Mouse (Mus musculus): ENCODE data around the gene Vcam1. TPM values are rescaled to one million over a fixed set of nuclear protein-coding genes. Genes with fewer than 3 reads are reported as not detected.
A peak's percentile ranks its signal among the peaks of the same experiment; 100 is the strongest.

The Vcam1 gene
- 64.3 and 67.4 TPM in 2 replicates for polyA plus RNA-seq (2014; fragmentation: Nextera tagmentation; extraction: Ambion mirVana)

- no peaks in the 10 kb centered on the region for H3K27me3 ChIP-seq (replicated peaks; ENCODE audit: control insufficient read depth, insufficient read depth, low read length)
- H3K4me1 ChIP-seq (replicated peaks; ENCODE audit: control insufficient read depth, insufficient read depth, low read length): no peaks in the 10 kb centered on the region; the same call in 1 of the 2 replicates
- no peaks in the 10 kb centered on the region for H3K9me3 ChIP-seq (ENCODE audit: control insufficient read depth, low read length)
- peak within 1 kb of the TSS; percentile 40 for H3K9ac ChIP-seq (ENCODE audit: low read depth, low read length)
- H3K36me3 ChIP-seq (ENCODE audit: control insufficient read depth, insufficient read depth, low read length): no peaks in the 10 kb centered on the region
- WGBS: 18% methylated on average over 9 of the region's 9 CpGs
- H3K4me3 ChIP-seq (ENCODE audit: low read depth, low read length): peak within 1 kb of the TSS; percentile 43
- peak; percentile 47 for DNase-seq (ENCODE audit: low spot score)
- no peak within 1 kb of the TSS for H3K27ac ChIP-seq (ENCODE audit: low read depth, low read length)
- ATAC-seq (replicated peaks; ENCODE audit: low FRiP score): peak; percentile 41; the same call in 1 of the 2 replicates
- peak within 1 kb of the TSS; percentile 58 for H3K4me2 ChIP-seq
These were observed at the start of gene Vcam1 for GRCm38 (mm10) chr3:116129259-116129738. TSS of gene Vcam1 (minus strand) at chr3:116129688.

- no peak for ATAC-seq (replicated peaks; ENCODE audit: low FRiP score)
These were observed 45.6 kb upstream of the Vcam1 start for GRCm38 (mm10) chr3:116175106-116175505.

GRCm38 (mm10) chr3:116171461-116171860, 42.0 kb upstream of the Vcam1 start:
- no peak overlapping the region for H3K27ac ChIP-seq (ENCODE audit: low read depth, low read length)
- no peak overlapping the region for H3K4me2 ChIP-seq
- no peak overlapping the region for H3K4me3 ChIP-seq (ENCODE audit: low read depth, low read length)
- H3K9ac ChIP-seq (ENCODE audit: low read depth, low read length): no peak overlapping the region
- H3K9me3 ChIP-seq (ENCODE audit: control insufficient read depth, low read length): no peaks in the 10 kb centered on the region
- no peak for ATAC-seq (replicated peaks; ENCODE audit: low FRiP score)
- no peaks in the 10 kb centered on the region for H3K4me1 ChIP-seq (replicated peaks; ENCODE audit: control insufficient read depth, insufficient read depth, low read length)
- no peak for DNase-seq (ENCODE audit: low spot score)
- H3K36me3 ChIP-seq (ENCODE audit: control insufficient read depth, insufficient read depth, low read length): no peaks in the 10 kb centered on the region
- 76% methylated on average over 5 of the region's 5 CpGs for WGBS
- no peaks in the 10 kb centered on the region for H3K27me3 ChIP-seq (replicated peaks; ENCODE audit: control insufficient read depth, insufficient read depth, low read length)

More at GRCm38 (mm10) chr3:116175106-116175505, 45.6 kb upstream of the Vcam1 start:
- Histone ChIP-seq H3K4me2 (no peak overlapping the region), H3K27ac (ENCODE audit: low read depth, low read length) (no peak overlapping the region), H3K27me3 (replicated peaks; ENCODE audit: control insufficient read depth, insufficient read depth, low read length) (no peaks in the 10 kb centered on the region), H3K4me3 (ENCODE audit: low read depth, low read length) (no peak overlapping the region), H3K9me3 (ENCODE audit: control insufficient read depth, low read length) (no peaks in the 10 kb centered on the region), H3K9ac (ENCODE audit: low read depth, low read length) (no peak overlapping the region), H3K36me3 (ENCODE audit: control insufficient read depth, insufficient read depth, low read length) (no peaks in the 10 kb centered on the region), H3K4me1 (replicated peaks; ENCODE audit: control insufficient read depth, insufficient read depth, low read length) (no peaks in the 10 kb centered on the region)
- DNase-seq (ENCODE audit: low spot score): no peak
- 88% methylated on average over 6 of the region's 6 CpGs for WGBS

GRCm38 (mm10) chr3:116168056-116168455, 38.6 kb upstream of the Vcam1 start:
- H3K27ac ChIP-seq (ENCODE audit: low read depth, low read length): no peak overlapping the region
- H3K4me2 ChIP-seq: no peak overlapping the region
- WGBS: 63% methylated on average over 2 of the region's 2 CpGs
- no peak overlapping the region for H3K4me3 ChIP-seq (ENCODE audit: low read depth, low read length)
- ATAC-seq (replicated peaks; ENCODE audit: low FRiP score): no peak
- no peak overlapping the region for H3K9ac ChIP-seq (ENCODE audit: low read depth, low read length)
- no peaks in the 10 kb centered on the region for H3K9me3 ChIP-seq (ENCODE audit: control insufficient read depth, low read length)
- no peaks in the 10 kb centered on the region for H3K4me1 ChIP-seq (replicated peaks; ENCODE audit: control insufficient read depth, insufficient read depth, low read length)
- no peaks in the 10 kb centered on the region for H3K27me3 ChIP-seq (replicated peaks; ENCODE audit: control insufficient read depth, insufficient read depth, low read length)
- DNase-seq (ENCODE audit: low spot score): no peak
- H3K36me3 ChIP-seq (ENCODE audit: control insufficient read depth, insufficient read depth, low read length): no peaks in the 10 kb centered on the region

- H3K36me3 ChIP-seq (ENCODE audit: control insufficient read depth, insufficient read depth, low read length): no peaks in the 10 kb centered on the region
- no peaks in the 10 kb centered on the region for H3K27me3 ChIP-seq (replicated peaks; ENCODE audit: control insufficient read depth, insufficient read depth, low read length)
- no peak for ATAC-seq (replicated peaks; ENCODE audit: low FRiP score)
- 77% methylated on average over 8 of the region's 8 CpGs for WGBS
- H3K4me1 ChIP-seq (replicated peaks; ENCODE audit: control insufficient read depth, insufficient read depth, low read length): no peaks in the 10 kb centered on the region
- no peak overlapping the region for H3K4me2 ChIP-seq
- H3K9me3 ChIP-seq (ENCODE audit: control insufficient read depth, low read length): no peaks in the 10 kb centered on the region
- no peak overlapping the region for H3K4me3 ChIP-seq (ENCODE audit: low read depth, low read length)
- DNase-seq (ENCODE audit: low spot score): no peak
- no peak overlapping the region for H3K27ac ChIP-seq (ENCODE audit: low read depth, low read length)
- H3K9ac ChIP-seq (ENCODE audit: low read depth, low read length): no peak overlapping the region
These were observed 36.8 kb upstream of the Vcam1 start for GRCm38 (mm10) chr3:116166296-116166695.

GRCm38 (mm10) chr3:116165030-116165429, 35.5 kb upstream of the Vcam1 start:
- Histone ChIP-seq H3K4me3 (ENCODE audit: low read depth, low read length) (no peak overlapping the region), H3K4me1 (replicated peaks; ENCODE audit: control insufficient read depth, insufficient read depth, low read length) (no peaks in the 10 kb centered on the region), H3K4me2 (no peak overlapping the region), H3K27me3 (replicated peaks; ENCODE audit: control insufficient read depth, insufficient read depth, low read length) (no peaks in the 10 kb centered on the region), H3K27ac (ENCODE audit: low read depth, low read length) (no peak overlapping the region), H3K36me3 (ENCODE audit: control insufficient read depth, insufficient read depth, low read length) (no peaks in the 10 kb centered on the region), H3K9me3 (ENCODE audit: control insufficient read depth, low read length) (no peaks in the 10 kb centered on the region), H3K9ac (ENCODE audit: low read depth, low read length) (no peak overlapping the region)
- DNase-seq (ENCODE audit: low spot score) (no peak), ATAC-seq (replicated peaks; ENCODE audit: low FRiP score) (no peak)
- WGBS: 42% methylated on average over 1 of the region's 1 CpGs

GRCm38 (mm10) chr3:116163517-116163916, 34.0 kb upstream of the Vcam1 start:
- Histone ChIP-seq H3K4me3 (ENCODE audit: low read depth, low read length) (no peak overlapping the region), H3K36me3 (ENCODE audit: control insufficient read depth, insufficient read depth, low read length) (no peaks in the 10 kb centered on the region), H3K4me1 (replicated peaks; ENCODE audit: control insufficient read depth, insufficient read depth, low read length) (no peaks in the 10 kb centered on the region), H3K9me3 (ENCODE audit: control insufficient read depth, low read length) (no peaks in the 10 kb centered on the region), H3K4me2 (no peak overlapping the region), H3K9ac (ENCODE audit: low read depth, low read length) (no peak overlapping the region), H3K27me3 (replicated peaks; ENCODE audit: control insufficient read depth, insufficient read depth, low read length) (no peaks in the 10 kb centered on the region), H3K27ac (ENCODE audit: low read depth, low read length) (no peak overlapping the region)
- WGBS: 83% methylated on average over 5 of the region's 5 CpGs
- ATAC-seq (replicated peaks; ENCODE audit: low FRiP score): no peak
- DNase-seq (ENCODE audit: low spot score): no peak

GRCm38 (mm10) chr3:116162097-116162666, 32.7 kb upstream of the Vcam1 start:
- H3K4me2 ChIP-seq: no peak overlapping the region
- no peak for DNase-seq (ENCODE audit: low spot score)

GRCm38 (mm10) chr3:116159376-116159775, 29.9 kb upstream of the Vcam1 start:
- DNase-seq (ENCODE audit: low spot score): no peak
- no peak for ATAC-seq (replicated peaks; ENCODE audit: low FRiP score)
- H3K4me2 ChIP-seq: no peak overlapping the region

More at GRCm38 (mm10) chr3:116162097-116162666, 32.7 kb upstream of the Vcam1 start:
- H3K36me3 ChIP-seq (ENCODE audit: control insufficient read depth, insufficient read depth, low read length): no peaks in the 10 kb centered on the region
- H3K4me3 ChIP-seq (ENCODE audit: low read depth, low read length): no peak overlapping the region
- H3K4me1 ChIP-seq (replicated peaks; ENCODE audit: control insufficient read depth, insufficient read depth, low read length): no peaks in the 10 kb centered on the region
- ATAC-seq (replicated peaks; ENCODE audit: low FRiP score): no peak
- no peak overlapping the region for H3K27ac ChIP-seq (ENCODE audit: low read depth, low read length)
- 79% methylated on average over 9 of the region's 9 CpGs for WGBS
- no peak overlapping the region for H3K9ac ChIP-seq (ENCODE audit: low read depth, low read length)
- no peaks in the 10 kb centered on the region for H3K9me3 ChIP-seq (ENCODE audit: control insufficient read depth, low read length)
- no peaks in the 10 kb centered on the region for H3K27me3 ChIP-seq (replicated peaks; ENCODE audit: control insufficient read depth, insufficient read depth, low read length)

More at GRCm38 (mm10) chr3:116159376-116159775, 29.9 kb upstream of the Vcam1 start:
- Histone ChIP-seq H3K4me3 (ENCODE audit: low read depth, low read length) (no peak overlapping the region), H3K9ac (ENCODE audit: low read depth, low read length) (no peak overlapping the region), H3K27me3 (replicated peaks; ENCODE audit: control insufficient read depth, insufficient read depth, low read length) (no peaks in the 10 kb centered on the region), H3K9me3 (ENCODE audit: control insufficient read depth, low read length) (no peaks in the 10 kb centered on the region), H3K36me3 (ENCODE audit: control insufficient read depth, insufficient read depth, low read length) (no peaks in the 10 kb centered on the region), H3K27ac (ENCODE audit: low read depth, low read length) (no peak overlapping the region), H3K4me1 (replicated peaks; ENCODE audit: control insufficient read depth, insufficient read depth, low read length) (no peaks in the 10 kb centered on the region)
- WGBS: 88% methylated on average over 5 of the region's 5 CpGs

Data from liver, embryonic 11.5 days (tissue).